Mouse (Mus musculus): ENCODE results near the gene Mb.

DNA sequence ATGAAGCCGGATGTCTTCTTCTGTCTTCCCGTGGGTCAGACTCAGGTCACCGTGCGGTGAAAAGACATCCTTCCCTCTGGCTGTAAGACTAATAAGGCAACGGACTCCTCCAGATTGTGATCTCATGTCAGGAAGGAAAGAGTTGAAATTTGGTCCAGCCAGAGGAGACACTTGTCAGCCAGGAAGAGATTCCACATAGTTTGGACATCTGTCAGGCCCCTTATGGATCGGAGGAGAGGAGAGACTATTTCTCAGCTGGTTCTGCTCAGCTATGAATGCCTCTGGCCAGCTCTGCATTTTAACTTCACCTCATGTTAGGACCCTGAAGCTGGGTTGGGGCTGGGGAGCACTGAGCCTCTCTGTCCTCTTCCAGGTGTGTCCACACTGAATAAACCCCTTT is 36.0 kb downstream of the Mb start:
- TF ChIP-seq CTCF (IDR thresholded peaks at IDR 0.05; ENCODE audit: insufficient read depth, low read depth, low read length) (no peak), POLR2A (IDR thresholded peaks at IDR 0.05; ENCODE audit: insufficient read depth, low read depth, low read length) (no peak)

Measured in olfactory bulb, adult 2 months (tissue).